Mouse (Mus musculus): ENCODE results near the gene Tmf1.

- TF ChIP-seq CTCF (IDR thresholded peaks at IDR 0.05; ENCODE audit: control insufficient read depth, insufficient read depth, insufficient replicate concordance, low read depth, low read length) (no peak), POLR2A (IDR thresholded peaks at IDR 0.05; ENCODE audit: control insufficient read depth, low read depth, low read length) (no peak)
Observed at GRCm38 (mm10) chr6:97221205-97222025, 42.5 kb upstream of the Tmf1 start.

Measured in testis, adult 2 months (tissue).